Mouse (Mus musculus) heart, adult 8-10 months (tissue): ENCODE measurements at regions not wholly inside any gene's neighbourhood (a gene's known extent, or its start where the extent isn't known, plus 50 kb on each side); places are given as distances from the start of the nearest gene placed in this dataset.

Experiments
- DNase-seq: peaks from one replicate; pipeline ENCODE4 v3.0.0; 2022; ENCODE audit warnings: low spot score

DNA sequence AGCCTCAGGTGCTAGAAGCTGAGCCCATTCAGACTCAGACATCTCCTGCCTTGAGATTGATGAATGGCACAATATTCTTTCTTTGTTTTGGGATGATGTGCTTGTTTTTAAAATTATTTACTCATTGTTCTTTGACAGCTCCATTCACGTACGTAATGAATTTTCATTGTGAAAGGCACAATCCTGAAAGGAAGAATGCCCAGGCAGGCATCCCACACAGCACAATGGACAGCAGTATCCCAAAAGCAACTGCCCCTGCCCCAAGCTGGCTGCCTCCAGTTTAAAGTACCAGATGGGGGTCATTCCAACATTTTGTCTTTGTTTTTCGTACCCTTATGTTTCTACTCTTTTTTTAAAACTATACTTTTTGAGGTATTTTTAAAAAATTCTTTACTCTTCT lies 210.9 kb upstream of the St8sia2 start:
- no peak for DNase-seq

DNA sequence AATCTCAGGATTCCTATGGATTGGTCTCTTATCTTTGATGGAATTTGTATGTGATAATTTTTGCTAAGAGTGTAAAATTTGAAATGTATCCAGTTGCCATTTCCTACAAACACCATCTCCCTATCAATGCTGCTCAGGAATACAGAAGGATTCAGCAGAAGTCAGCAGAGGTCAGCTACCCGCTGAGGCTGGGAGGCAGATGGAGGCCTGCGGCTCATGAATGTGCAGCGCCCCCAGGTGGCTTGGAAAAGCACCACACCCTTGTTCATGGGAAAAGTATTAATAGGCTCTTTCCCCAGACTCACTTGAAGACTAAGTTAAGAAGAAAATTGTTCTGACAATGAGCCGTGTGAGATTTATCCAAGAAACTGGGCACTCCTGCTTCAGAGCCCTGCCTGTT lies 187.2 kb upstream of the St8sia2 start:
- no peak for DNase-seq

DNA sequence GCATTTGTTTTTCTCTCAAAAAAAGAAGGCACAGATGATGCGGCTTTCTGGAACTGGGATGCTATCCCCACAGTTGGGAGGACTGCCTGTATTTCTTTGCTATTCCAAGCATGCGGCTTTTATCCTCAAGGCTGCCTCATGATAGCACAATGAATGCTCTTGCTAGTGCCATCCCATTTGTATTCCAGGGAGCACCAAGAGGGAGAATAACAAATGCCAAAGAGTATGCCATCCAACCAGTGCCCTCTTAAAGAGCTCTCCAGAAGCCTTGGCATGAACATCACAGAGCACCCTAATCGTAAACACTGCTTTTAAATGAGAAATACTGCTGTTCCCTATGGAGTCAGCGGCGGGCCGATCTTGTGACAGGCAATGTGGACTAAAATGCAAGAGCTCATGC lies 185.3 kb upstream of the St8sia2 start:
- no peak for DNase-seq

DNA sequence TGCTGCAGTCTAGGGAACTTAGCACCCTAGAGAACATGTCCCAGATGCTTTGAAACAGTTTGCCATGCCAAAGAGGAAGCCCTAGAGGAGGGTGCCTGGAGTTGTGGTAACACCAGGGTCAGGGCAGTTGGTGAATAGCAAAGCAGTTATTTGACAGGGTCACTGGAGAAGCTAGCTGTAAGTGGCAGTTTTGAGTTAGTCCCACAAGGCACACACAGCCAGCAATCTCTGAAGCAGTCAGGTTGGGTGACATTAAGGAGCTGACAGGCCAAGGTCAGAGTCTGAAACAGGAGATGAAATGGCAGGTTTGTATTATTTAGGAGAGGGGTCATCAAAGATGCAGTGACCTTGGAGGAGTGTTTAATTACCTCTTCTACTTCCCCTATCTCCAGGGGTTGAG lies 171.2 kb upstream of the St8sia2 start:
- no peak for DNase-seq

DNA sequence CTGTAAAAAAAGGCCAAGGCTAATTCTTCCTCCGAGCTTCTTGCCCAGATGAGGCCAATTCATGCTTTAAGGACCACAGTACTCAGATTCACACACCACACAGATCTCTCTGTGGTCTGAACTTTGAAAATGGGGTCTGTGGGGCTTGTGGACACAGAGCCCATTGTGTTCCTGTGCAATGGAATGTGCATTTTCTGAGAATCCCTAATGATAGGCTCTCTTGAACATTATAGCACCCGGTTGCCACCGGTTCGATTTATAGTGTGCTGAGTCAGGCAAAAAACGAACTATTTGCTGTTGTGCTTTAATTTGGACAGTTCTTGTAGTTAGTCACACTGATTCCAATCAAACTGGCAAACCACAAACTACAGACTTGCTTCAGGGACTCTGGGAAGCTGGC lies 160.7 kb upstream of the St8sia2 start:
- no peak for DNase-seq

DNA sequence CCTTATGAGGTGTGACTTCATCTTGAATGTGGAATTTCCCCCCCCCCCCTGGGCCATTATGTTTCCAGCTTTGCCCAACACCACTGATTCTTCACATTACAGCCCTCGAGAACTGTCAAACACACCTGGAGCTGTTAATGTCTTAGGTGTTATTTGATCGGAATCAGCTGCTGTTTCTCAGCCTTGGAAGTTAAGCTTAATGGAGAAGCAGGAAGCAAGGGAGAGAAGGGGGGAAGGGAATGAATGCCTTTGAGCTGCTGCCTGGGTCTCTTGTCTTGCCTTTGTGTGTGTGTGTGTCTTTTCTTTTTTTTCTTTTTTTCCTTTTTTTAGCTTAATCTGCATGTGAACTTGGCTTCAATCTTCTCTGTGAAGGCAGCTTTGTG lies 159.7 kb upstream of the St8sia2 start:
- no peak for DNase-seq

DNA sequence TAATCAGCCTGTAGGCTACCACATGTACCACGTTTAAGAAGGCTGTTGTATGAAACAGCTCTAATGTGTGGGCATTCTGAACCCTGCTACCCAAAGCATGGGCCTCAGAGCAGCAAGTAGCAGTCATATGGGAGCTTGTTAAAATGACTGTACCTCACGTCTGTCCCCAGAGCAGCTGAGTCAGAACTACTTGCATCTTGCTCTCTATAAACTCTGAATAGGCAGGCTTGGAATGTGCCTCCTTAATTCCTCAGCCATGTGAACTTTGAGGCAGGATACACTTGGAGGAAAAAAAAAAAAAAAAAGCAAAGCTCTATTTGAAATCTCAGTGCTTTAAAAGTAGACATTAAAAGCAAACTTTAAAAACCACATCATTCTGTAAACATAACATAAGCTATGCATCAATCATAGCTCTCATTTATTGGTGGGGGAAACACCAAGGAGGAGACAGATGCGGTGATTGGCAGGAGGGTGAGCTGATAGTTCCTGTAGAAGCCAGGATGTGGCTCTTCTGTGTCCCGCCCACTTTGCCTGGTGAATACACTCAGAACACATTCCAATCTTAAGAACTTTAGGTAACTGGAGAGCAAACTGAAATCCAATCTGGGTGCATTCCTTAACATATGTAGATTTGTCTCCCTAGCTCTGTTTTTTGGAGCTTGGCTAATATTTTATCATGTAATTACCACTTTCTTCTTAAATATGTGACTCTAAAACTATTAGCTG lies 159.2 kb upstream of the St8sia2 start:
- DNase-seq = no peak

DNA sequence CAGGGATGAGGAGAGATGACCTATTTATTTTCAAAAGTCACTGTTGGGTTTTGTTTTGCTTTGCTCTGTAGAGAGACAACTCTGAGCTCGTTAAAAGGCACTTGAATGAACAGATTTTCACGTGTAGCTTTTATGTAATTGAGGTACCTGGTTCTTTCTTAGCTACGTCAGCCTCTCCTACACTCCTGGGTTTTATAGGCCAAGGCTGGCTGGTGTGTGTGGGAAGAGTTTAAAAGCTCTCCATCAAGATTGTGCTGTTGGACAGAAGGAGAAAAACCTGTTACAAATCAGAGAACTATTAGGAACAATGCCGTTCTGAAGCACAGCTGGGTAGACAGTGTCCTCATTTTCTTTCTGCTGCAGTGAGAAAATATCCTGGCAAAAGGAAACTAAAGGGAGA lies 138.1 kb upstream of the St8sia2 start:
- DNase-seq = no peak

DNA sequence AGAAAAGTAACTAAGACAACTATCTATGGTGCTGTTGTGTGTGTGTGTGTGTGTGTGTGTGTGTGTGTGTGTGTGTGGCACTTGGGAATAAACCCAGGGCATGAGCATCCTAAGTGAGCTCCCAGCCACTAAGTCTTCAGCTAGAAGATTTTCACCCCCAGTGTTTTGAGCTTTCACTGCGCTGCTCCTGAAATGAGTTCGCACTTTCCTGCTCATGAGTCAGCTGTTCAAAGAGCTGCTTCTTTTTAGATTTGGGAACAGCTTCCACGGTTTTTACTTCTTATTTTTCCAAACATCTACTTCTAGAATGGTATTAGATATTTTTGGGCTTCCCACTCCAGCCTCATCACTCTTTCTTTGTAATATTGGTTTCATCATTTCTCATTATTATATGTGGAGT lies 129.7 kb upstream of the St8sia2 start:
- DNase-seq = no peak

DNA sequence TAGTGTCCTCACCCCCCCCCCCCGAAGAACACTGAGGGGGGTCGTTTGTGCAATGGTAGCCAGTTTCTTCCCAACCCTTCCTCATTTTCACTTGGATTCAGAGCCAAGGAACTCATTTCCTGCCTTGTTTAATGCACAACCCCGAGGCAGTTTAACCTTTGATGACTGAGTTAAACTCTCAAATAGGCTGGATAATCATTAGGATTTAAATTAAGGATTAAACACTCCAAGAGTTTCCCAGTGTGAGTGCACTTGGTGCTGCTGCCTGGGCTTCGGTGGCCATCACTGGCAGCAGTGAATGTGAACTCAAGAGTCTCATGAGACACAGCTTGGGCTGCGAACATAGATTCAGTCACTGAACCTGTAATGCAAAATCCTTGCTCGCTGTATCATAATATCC lies 124.7 kb upstream of the St8sia2 start:
- no peak for DNase-seq

DNA sequence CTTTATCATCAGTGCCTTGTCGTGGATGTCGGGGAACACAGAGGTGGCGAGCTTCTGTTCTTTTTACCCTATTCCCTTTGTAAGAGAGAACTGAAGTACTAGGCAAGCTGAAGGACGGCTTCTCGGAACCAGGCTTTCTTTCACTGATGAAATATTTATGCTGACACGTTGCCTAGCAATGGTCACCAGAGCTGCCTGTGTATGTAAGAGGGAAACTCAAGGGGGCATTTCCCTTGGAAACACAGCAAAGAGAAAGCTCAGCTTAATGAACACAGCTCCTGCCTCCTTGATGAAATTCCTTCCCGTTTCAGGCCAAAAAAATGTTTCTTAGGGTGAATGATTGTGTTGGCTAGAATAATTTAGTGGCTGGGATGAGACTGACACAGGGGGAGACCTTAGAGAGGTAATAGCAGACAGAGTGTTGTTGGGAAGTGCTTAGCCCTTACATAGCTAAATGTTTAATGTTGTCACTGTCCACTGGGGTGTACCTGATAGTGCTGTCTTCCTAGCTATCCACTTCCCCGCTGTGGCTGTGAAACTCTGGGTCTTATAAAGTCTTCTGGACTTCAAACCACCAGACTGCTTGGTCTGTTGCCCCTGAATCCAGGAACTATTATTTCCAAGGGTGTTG lies 116.8 kb upstream of the St8sia2 start:
- no peak for DNase-seq

DNA sequence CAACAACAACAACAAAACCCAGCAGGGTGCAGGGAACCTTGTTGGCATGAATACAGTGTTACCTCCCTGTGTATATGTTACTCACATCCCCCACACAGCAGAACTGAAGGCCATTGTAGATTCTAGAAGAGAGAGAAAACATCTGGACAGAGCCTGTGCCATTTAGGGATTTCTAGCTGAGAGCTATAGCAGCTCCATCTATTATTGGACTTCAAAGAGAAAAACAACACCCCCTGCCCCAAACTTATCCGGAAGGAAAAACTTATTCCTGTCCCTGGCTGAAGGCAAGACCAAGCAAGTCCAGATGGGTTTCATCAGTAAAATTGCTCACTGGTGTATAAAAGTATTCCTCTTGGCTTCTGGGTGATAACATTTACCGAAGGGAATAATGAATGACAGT lies 98.6 kb upstream of the St8sia2 start:
- no peak for DNase-seq

DNA sequence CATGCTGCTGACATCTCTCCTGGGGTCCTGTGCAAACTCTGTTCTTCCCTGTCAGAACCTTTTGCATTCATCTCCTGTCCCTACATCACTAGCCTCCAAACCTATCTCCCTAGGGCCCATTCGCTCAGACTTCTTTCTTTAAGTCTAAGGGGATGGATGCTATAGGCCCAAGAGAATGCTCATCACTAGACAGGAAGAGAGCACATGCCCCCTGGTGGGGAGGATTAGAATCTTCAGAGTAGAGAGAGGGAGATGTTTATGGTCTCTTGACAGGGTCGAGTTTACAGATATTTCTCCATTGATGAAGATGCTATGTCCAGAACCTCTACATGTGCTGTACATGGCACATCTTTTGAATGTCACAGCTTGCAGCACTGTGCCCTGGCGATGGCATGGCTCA lies 94.9 kb upstream of the St8sia2 start:
- no peak for DNase-seq

DNA sequence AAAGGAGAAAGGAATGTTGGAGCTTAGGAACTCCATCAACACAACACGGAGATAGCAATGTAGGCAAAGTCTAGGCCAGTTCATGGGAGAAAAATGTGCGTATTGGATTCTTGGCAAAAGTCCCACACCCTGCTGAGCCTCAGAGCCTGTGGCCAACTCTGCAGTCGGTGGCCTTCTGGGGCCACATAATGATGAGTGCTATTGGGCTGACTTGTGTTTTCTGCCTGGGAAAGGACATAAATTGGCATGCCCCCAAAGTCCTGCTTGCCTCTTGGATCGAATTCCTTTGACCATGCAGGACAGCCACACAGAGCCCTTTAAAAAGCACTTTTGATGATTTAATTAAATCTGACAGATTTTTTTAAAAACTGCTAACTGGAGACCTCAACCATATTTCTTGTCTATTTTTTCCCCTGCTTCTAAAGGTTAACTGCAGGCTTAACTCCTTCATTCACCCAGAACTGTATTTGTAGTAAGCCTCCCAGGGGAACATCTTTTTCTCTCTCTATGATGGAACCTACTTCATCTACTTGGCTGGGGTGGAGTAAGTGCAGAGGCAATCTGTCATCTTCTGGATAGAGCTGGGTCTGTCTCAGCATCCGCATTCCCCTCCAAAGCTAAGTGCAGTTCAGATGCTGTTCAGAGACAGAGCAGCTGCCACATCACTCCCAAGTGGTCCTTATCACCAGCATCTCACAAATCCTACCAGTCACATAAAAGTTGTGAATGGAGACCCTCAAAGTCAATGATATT lies 93.9 kb upstream of the St8sia2 start:
- DNase-seq = peak; percentile 33

DNA sequence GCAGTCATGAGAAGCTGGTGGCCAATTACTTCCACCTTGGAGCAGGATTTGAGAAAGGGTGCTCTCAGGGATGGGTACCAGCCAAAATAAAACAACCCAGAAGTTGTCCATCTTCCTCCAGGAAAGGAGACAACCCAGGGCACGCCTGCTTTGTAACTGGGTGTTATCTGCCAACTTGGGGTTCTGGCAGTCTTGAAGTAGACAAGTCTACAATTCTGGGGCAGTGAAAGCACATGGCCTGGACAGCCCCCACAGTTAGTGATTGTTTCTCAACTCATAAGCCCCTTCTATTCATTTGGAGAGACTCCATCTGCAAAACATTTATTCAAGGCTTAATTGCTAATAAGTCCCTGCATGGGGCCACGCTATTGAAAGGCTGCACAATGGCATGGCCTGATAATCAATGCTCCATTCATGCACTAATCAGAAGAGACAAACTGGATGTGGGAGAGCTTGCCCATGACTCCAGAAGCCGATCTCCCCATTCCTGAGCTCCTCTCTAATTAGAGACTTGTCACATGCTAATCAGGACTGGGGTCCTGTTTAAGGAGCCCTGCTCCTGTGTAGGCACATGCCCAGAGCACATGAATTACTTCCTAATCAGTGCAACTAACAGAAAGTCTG lies 78.0 kb upstream of the St8sia2 start:
- DNase-seq = no peak

DNA sequence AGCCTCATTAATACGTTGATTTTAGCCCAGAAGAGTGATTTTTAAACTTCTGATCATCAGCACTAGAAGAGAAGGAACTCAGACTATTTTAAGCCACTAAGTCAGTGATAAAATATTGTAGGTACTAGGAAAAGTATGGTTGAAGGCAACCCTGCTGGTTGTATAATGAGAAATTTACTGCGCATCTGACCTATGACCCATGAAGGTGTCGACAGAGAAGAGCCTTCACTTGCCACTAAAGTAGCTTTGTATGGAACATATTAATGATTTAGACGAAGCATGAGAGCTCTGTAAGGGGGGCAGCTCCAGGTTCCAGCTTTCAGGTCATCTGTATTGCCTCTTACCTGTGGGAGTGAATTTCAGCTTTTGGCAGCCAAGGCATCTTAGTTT lies 67.4 kb upstream of the St8sia2 start:
- DNase-seq = no peak

DNA sequence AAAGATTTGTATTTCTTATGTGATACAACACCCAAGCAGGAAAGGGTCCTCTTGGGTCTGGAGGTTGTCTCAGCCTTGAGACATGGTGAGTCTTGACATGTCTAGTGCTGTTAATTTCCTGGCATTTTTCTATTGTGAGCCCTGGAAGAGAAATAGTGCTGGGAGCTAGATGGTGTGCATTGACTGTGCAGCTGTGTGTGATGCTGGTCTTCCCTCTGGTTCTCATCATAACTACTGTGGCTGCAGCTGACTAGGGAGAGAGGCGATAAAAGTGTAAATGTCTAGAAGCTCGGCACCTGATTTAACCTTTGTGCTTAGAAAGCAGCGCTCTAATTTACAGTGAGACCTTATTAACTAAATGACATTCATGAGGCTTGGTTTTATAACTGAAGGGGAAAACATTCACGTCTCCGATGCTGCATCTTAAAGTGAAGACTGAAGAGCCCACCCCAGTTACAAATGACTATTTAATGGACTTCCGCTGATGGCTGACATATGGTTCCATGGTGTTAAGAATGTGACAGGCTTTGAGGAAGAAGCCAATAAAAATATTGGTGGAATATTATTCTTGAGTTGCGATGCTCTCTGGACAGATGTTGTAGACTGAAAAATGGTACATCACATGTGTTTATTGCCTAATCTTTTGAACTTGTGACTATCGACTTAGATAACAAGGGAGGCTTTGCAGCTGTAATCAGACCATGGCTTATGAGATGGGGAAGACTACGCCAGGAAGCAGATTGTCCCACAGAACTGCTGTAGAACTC lies 66.8 kb upstream of the St8sia2 start:
- no peak for DNase-seq

DNA sequence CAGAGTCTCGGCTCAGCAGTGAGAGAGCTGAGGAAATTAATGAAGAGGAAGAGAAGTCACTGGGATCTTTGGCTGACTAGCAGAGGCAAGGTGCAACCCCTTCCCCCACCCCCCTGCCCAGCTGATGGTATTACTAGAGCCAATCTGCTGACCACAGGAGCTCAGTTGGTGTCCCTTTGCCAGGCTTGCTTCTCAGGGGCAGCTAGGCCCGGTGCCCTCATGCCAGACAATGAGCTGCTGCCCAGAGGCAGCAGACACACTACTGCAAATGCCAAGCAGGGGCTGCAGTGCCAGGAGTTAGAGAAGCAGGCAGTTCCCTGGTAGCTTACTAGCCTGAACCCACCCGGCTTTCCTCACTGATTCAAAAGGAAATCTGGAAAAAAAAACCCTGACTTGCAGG lies 59.1 kb upstream of the St8sia2 start:
- DNase-seq = no peak

DNA sequence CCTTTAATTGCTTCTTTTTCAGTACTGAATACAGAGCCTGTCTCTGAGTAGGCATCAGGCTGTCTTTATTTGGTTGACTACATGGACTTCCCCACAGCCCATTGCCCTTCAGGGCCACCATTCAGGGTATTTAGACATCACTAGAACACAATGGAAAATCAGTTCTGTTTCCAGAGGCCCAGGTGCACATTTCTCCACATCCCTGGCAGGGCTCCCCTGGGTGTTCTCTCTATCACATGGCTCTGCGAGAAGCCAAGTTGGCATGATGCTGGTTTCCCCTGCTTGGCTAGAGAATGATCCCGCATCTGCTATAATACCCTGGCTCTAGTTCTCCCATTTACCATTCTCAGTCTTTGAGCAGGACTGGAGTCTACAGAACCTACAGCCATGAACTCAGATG lies 57.3 kb upstream of the St8sia2 start:
- no peak for DNase-seq

DNA sequence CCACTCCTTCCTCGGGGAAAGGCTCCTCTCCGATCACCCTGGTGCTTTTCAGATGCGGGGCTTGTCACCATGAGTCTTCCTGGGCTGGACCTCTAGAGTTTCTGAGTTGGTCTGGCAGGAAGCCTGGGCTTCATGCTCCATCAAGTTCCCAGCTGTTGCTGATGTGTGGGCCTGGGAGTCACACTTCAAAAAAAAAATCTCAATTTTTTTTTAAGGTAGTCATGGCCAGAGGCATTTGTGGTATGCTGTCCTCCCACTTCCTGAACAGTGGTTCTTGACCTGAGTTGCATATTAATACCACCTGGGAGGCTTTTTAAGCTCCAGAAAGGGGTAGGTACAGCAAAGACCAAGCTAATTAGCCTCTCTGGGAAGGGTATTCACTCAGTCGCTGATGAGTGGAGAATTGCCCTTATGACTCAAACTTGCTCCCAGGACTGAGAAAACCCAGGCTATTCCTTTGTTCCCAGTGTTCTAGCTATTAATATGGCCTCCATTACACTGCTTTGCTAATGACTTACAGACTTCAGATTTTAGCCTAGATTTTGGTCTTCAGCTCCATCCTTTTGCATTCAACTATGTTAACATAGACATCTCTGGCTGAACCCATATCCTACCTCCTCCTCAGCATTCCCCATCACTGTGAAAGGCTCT lies 52.1 kb upstream of the St8sia2 start:
- peak; percentile 30 for DNase-seq
